Mouse (Mus musculus) midbrain, embryonic 15.5 days (tissue): ENCODE results near the gene Nol10. TPM values are rescaled to one million over a fixed set of nuclear protein-coding genes. Genes with fewer than 3 reads are reported as not detected.

ENCODE experiments used
- ATAC-seq: fragments of 200-750 bp; cut with Nextera tagmentation; replicated peaks from 2 replicates; pipeline ENCODE4 v1.8.0; 2017; ENCODE audit warnings: moderate TSS enrichment
- H3K27ac ChIP-seq: fragments of 300-500 bp; sonication (generic); 2 replicates; pipeline ENCODE4 v1.5.1; 2015; ENCODE audit warnings: mild to moderate bottlenecking, inconsistent platforms
- H3K27me3 ChIP-seq: fragments of 300-500 bp; sonication (generic); replicated peaks from 2 replicates; pipeline ENCODE4 v1.6.1; 2015; ENCODE audit warnings: inconsistent platforms
- H3K36me3 ChIP-seq: fragments of 300-500 bp; sonication (generic); replicated peaks from 2 replicates; pipeline ENCODE4 v1.6.1; 2015; ENCODE audit warnings: inconsistent platforms
- H3K4me1 ChIP-seq: fragments of 300-500 bp; sonication (generic); 2 replicates; pipeline ENCODE4 v1.6.1; 2015; ENCODE audit warnings: inconsistent platforms
- H3K4me2 ChIP-seq: fragments of 300-500 bp; sonication (generic); 2 replicates; pipeline ENCODE4 v1.6.1; 2015; ENCODE audit warnings: inconsistent platforms, mild to moderate bottlenecking, moderate library complexity
- H3K4me3 ChIP-seq: fragments of 300-500 bp; sonication (generic); 2 replicates; pipeline ENCODE4 v1.5.1; 2015; ENCODE audit warnings: mild to moderate bottlenecking, inconsistent platforms
- H3K9ac ChIP-seq: fragments of 300-500 bp; sonication (generic); 2 replicates; pipeline ENCODE4 v1.6.1; 2015; ENCODE audit warnings: mild to moderate bottlenecking, inconsistent platforms
- H3K9me3 ChIP-seq: fragments of 300-500 bp; sonication (generic); 2 replicates; pipeline ENCODE4 v1.6.1; 2016; ENCODE audit warnings: inconsistent platforms
- WGBS: fragments of 180-500 bp; shearing (Covaris S2); methylation state at CpG from one replicate; pipeline ENCODE4 v1.1.7; 2015; ENCODE audit warnings: mixed read lengths; 5-methylcytosine and 5-hydroxymethylcytosine counted together
- microRNA-seq: library from miRNA; unstranded; fragments of <30 nt; microRNA quantifications from one replicate; pipeline ENCODE4, GENCODE M21; 2016
- polyA plus RNA-seq: library from polyadenylated mRNA; unstranded; fragments of >200 nt; fragmentation: Nextera tagmentation; extraction: Ambion mirVana; gene quantifications from 2 replicates; pipeline ENCODE4 v1.2.1, GENCODE M21; 2015

The Nol10 gene
- polyA plus RNA-seq, 1 experiment from 2014 or later: 21.6 TPM

DNA sequence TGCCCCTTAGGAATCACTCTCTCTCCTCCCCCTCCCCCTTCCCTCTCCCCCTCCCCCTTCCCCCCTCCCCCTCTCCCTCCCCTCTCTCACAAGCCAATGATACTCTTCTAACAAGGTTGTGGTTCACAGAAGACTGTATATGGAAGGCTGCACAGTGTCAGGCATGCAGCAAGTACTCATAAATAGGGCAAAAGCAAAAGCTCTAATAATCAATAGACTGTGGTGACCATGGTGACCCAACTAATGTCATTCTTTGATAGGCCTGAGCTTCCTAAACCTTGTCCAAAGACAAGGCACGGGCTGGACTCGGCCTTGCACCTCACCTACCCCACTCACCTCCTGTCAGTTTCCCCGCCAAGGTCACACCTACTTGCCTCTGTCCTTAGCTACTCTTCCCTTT, 125.6 kb downstream of the Nol10 start:
- Histone ChIP-seq H3K4me3 (no peak overlapping the region), H3K4me2 (no peak overlapping the region), H3K27me3 (no peaks in the 10 kb centered on the region), H3K27ac (no peak overlapping the region), H3K9me3 (no peaks in the 10 kb centered on the region), H3K36me3 (no peaks in the 10 kb centered on the region), H3K9ac (no peak overlapping the region), H3K4me1 (no peaks in the 10 kb centered on the region)
- WGBS: 84% methylated on average over 3 of the region's 3 CpGs
- no peak for ATAC-seq

DNA sequence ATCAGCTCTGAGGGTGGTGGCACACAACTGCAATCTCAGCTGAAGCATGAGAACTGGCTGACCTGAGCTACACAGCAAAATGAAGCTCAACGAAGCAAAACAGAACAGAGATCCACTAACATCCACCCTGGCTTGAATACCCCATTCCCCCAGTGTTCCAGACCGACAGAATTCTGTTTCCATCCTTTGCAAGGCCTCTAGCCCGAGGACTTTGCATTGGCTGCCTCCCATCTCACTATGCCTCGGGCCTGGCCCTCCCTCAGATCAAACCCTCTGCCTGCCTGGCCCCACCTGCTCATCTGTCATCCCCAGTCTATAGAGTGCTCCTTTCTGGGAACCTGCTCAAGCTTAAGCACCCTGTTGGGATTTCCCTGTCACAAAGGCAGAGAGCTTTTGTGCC, 126.4 kb downstream of the Nol10 start:
- Histone ChIP-seq H3K36me3 (no peaks in the 10 kb centered on the region), H3K9me3 (no peaks in the 10 kb centered on the region), H3K4me1 (no peaks in the 10 kb centered on the region), H3K27ac (no peak overlapping the region), H3K4me2 (no peak overlapping the region), H3K4me3 (no peak overlapping the region), H3K27me3 (no peaks in the 10 kb centered on the region), H3K9ac (no peak overlapping the region)
- 64% methylated on average over 4 of the region's 4 CpGs for WGBS
- no peak for ATAC-seq

DNA sequence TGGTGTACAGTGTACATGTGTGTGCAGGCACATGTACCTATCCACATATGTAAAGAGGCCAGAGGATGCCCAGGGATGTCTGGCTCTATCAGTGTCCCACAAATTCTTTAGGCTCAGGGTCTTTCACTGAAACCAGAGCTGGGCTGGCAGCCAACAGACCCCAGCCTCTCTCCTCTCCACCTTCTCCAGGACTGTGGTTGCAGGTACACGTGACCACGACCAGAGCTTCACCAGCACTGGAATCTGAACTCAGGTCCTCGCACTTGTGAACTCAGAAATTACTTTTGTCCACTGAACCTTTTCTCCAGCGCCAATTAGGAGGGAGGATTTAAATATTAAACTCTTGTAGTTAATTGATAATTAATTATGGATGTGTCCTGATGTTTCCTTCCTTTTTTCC, 126.9 kb downstream of the Nol10 start:
- ATAC-seq: no peak
- Histone ChIP-seq H3K36me3 (no peaks in the 10 kb centered on the region), H3K27me3 (no peaks in the 10 kb centered on the region), H3K4me2 (no peak overlapping the region), H3K4me1 (no peaks in the 10 kb centered on the region), H3K27ac (no peak overlapping the region), H3K4me3 (no peak overlapping the region), H3K9ac (no peak overlapping the region), H3K9me3 (no peaks in the 10 kb centered on the region)
- WGBS: 91% methylated on average over 4 of the region's 4 CpGs

DNA sequence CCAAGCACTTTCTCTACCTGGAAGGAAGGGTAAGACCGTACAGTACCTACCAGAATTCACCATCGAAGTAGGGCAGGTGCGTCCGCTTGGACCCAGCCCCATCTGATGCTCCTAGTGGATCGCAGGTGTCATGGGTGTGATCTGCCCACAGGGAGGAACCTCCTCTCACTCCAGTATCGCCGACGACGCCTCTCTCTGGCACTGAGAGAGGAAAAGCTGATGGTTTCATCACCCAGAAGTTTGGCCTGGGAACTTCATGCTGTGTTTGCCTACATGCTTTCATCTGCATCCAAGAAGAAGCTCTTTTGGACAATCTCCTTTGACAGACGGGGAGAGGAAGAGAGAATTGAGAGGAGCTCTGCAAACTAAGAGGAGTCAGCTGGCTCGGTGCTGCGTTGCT, 129.9 kb downstream of the Nol10 start:
- H3K4me3 ChIP-seq: no peak overlapping the region
- no peaks in the 10 kb centered on the region for H3K4me1 ChIP-seq
- no peak overlapping the region for H3K4me2 ChIP-seq
- H3K36me3 ChIP-seq: no peaks in the 10 kb centered on the region
- H3K27me3 ChIP-seq: no peaks in the 10 kb centered on the region
- no peak for ATAC-seq
- 86% methylated on average over 12 of the region's 12 CpGs for WGBS
- H3K9me3 ChIP-seq: no peaks in the 10 kb centered on the region
- no peak overlapping the region for H3K27ac ChIP-seq
- no peak overlapping the region for H3K9ac ChIP-seq

DNA sequence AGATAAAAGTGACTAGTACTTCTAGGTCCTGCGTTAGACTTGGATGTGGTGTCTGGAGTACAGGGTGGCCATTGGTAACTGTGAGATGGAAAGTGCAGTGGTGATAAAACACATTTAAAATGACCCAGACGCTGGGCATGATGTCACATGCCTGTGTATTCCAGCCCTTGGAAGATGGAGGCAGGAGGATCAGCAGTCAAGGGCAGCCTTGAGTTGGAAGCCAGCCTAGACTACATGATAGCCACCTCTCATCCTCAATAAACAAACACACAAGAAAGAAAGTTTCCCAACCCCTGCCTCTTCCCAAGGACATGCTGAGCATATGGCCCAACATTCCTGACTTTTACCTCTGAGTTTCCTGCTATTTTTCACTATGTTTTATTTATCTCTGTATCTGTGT, 130.6 kb downstream of the Nol10 start:
- no peak overlapping the region for H3K4me3 ChIP-seq
- no peak overlapping the region for H3K27ac ChIP-seq
- no peaks in the 10 kb centered on the region for H3K4me1 ChIP-seq
- ATAC-seq: no peak
- WGBS: 92% methylated on average over 2 of the region's 2 CpGs
- H3K9ac ChIP-seq: no peak overlapping the region
- H3K36me3 ChIP-seq: no peaks in the 10 kb centered on the region
- no peaks in the 10 kb centered on the region for H3K27me3 ChIP-seq
- H3K9me3 ChIP-seq: no peaks in the 10 kb centered on the region
- no peak overlapping the region for H3K4me2 ChIP-seq

Small RNA genes within 50 kb of the gene (microRNA-seq; reads per million reads assigned to microRNA genes)
- 17.5 reads per million, percentile 35 among the genes with 10 or more reads in this experiment for gene Mir3066

Other genes starting within 250 kb of the Nol10 start
- 5.0 and 5.5 TPM in 2 replicates for gene Kcnf1, start 171.6 kb upstream of the Nol10 start, polyA plus RNA-seq
- gene Pdia6, start 81.9 kb upstream of the Nol10 start, polyA plus RNA-seq: 270 and 273 TPM in 2 replicates
- gene Atp6v1c2, start 19.1 kb upstream of the Nol10 start, polyA plus RNA-seq: 0.59 and 0.75 TPM in 2 replicates
- gene Odc1, start 196.3 kb downstream of the Nol10 start, polyA plus RNA-seq: 138 and 148 TPM in 2 replicates